Mouse (Mus musculus) hindbrain, embryonic 12.5 days (tissue): Measurements from ENCODE around the gene Ralgps1. TPM values are rescaled to one million over a fixed set of nuclear protein-coding genes. Genes with fewer than 3 reads are reported as not detected.

ENCODE experiments used
- ATAC-seq: fragments of 200-750 bp; cut with Nextera tagmentation; 2 replicates; pipeline ENCODE4 v1.8.0; 2017; ENCODE audit warnings: moderate TSS enrichment; ENCODE audit not compliant: low FRiP score
- H3K27ac ChIP-seq: fragments of 300-500 bp; sonication (generic); 2 replicates; pipeline ENCODE4 v1.5.1; 2016; ENCODE audit warnings: mild to moderate bottlenecking
- H3K27me3 ChIP-seq: fragments of 300-500 bp; sonication (generic); 2 replicates; pipeline ENCODE4 v1.6.1; 2016; ENCODE audit warnings: mild to moderate bottlenecking
- H3K36me3 ChIP-seq: fragments of 300-500 bp; sonication (generic); 2 replicates; pipeline ENCODE4 v1.6.1; 2016; ENCODE audit warnings: mild to moderate bottlenecking
- H3K4me1 ChIP-seq: fragments of 300-500 bp; sonication (generic); 2 replicates; pipeline ENCODE4 v1.6.1; 2016
- H3K4me2 ChIP-seq: fragments of 300-500 bp; sonication (generic); replicated peaks from 2 replicates; pipeline ENCODE4 v1.6.1; 2016; ENCODE audit warnings: mild to moderate bottlenecking
- H3K4me3 ChIP-seq: fragments of 300-500 bp; sonication (generic); 2 replicates; pipeline ENCODE4 v1.5.1; 2016; ENCODE audit warnings: mild to moderate bottlenecking
- H3K9ac ChIP-seq: fragments of 300-500 bp; sonication (generic); 2 replicates; pipeline ENCODE4 v1.6.1; 2016; ENCODE audit warnings: mild to moderate bottlenecking, moderate library complexity
- H3K9me3 ChIP-seq: fragments of 300-500 bp; sonication (generic); replicated peaks from 2 replicates; pipeline ENCODE4 v1.6.1; 2016; ENCODE audit warnings: mild to moderate bottlenecking
- WGBS: fragments of 180-500 bp; shearing (Covaris S2); methylation state at CpG from one replicate; pipeline ENCODE4 v1.1.7; 2016; 5-methylcytosine and 5-hydroxymethylcytosine counted together
- microRNA-seq: library from miRNA; unstranded; fragments of <30 nt; microRNA quantifications from one replicate; pipeline ENCODE4, GENCODE M21; 2017
- polyA plus RNA-seq: library from polyadenylated mRNA; unstranded; fragments of >200 nt; fragmentation: Nextera tagmentation; extraction: Ambion mirVana; gene quantifications from 2 replicates; pipeline ENCODE4 v1.2.1, GENCODE M21; 2016

Gene Ralgps1
- polyA plus RNA-seq, 1 experiment from 2014 or later: 29.0 TPM

- Histone ChIP-seq H3K27me3 (no peaks in the 10 kb centered on the region), H3K27ac (no peak overlapping the region), H3K36me3 (no peaks in the 10 kb centered on the region), H3K9ac (no peak overlapping the region), H3K4me3 (no peak overlapping the region), H3K4me1 (no peaks in the 10 kb centered on the region), H3K4me2 (no peak overlapping the region), H3K9me3 (no peaks in the 10 kb centered on the region)
- WGBS: 54% methylated on average over 7 of the region's 7 CpGs
- ATAC-seq: no peak
These were observed 285.2 kb downstream of the Ralgps1 start for GRCm38 (mm10) chr2:33086016-33086596.

DNA sequence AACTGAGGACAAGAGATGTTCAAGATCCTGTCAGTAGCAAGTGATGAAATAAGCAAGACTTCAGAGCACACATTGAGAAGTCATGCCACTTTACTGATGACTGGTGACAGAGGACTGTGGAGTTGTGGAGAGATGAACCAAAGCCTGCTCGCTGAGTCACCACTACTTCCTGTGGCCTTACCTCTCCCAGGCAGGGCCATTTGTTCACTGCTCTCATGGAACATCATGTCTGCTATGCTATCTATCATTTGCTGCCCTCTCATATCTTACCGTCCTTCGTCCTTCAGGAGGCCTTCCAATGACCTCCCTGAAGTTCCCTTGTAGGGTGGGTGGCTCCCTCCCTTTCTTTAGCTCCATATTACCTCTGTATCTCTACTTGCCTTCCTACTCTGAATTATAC is 287.1 kb downstream of the Ralgps1 start:
- no peak overlapping the region for H3K27ac ChIP-seq
- no peak overlapping the region for H3K4me3 ChIP-seq
- no peak overlapping the region for H3K4me2 ChIP-seq
- 97% methylated on average over 3 of the region's 3 CpGs for WGBS
- no peak overlapping the region for H3K9ac ChIP-seq
- H3K4me1 ChIP-seq: peaks cover 11% of the 10 kb centered on the region
- H3K27me3 ChIP-seq: no peaks in the 10 kb centered on the region
- no peaks in the 10 kb centered on the region for H3K36me3 ChIP-seq
- H3K9me3 ChIP-seq: no peaks in the 10 kb centered on the region
- no peak for ATAC-seq

Small RNA genes lying within 50 kb of the gene (microRNA-seq; reads per million reads assigned to microRNA genes)
- not detected for gene Gm25998

Other genes with a start within 250 kb of the Ralgps1 start
- gene Garnl3, start 239.8 kb downstream of the Ralgps1 start, polyA plus RNA-seq: 20.6 and 24.2 TPM in 2 replicates
- gene Angptl2, start 155.4 kb downstream of the Ralgps1 start, polyA plus RNA-seq: 32.8 and 35.4 TPM in 2 replicates
- 10.0 and 12.0 TPM in 2 replicates for gene Zbtb34, start 59.8 kb upstream of the Ralgps1 start, polyA plus RNA-seq
- 26.5 and 27.3 TPM in 2 replicates for gene Zbtb43, start 97.1 kb upstream of the Ralgps1 start, polyA plus RNA-seq